Mouse (Mus musculus): ENCODE data around the gene Tecpr2. TPM values are rescaled to one million over a fixed set of nuclear protein-coding genes. Genes with fewer than 3 reads are reported as not detected.

Tecpr2 gene
- polyA plus RNA-seq, 1 experiment from 2014 or later: 4.1 TPM

DNA sequence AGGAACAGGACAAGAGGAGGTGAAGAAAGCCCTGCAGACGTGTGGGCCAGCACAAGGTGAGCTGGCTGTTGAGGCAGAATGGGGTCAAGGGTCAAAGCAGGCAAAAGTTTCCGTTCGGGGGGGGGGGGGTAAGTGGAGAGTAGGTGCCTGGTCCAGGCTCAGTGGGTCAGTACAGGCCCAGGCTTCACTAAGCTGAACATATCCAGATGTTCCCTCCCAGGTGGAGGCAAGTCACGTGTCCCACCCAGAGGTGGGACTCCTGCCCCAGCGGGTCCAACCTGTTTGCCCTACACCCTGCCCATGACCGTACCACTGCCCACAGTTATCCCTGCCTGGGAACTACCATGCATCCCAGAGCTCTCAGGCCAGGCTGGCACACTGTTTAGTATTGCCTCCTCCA lies 116.7 kb downstream of the Tecpr2 start:
- H3K27ac ChIP-seq (ENCODE audit: low read depth): peak overlapping the region; percentile 33; the same call in 1 of the 2 replicates
- H3K4me2 ChIP-seq (ENCODE audit: low read length): no peak overlapping the region
- no peaks in the 10 kb centered on the region for H3K27me3 ChIP-seq (replicated peaks; ENCODE audit: control insufficient read depth, insufficient read depth, low read length)
- ATAC-seq (replicated peaks; ENCODE audit: low FRiP score, low TSS enrichment, low read depth) (0 out of 2 replicates have a peak, but pooled peaks have one; percentile 0), DNase-seq (ENCODE audit: low spot score) (no peak)
- peaks cover 41% of the 10 kb centered on the region for H3K4me1 ChIP-seq (replicated peaks; ENCODE audit: control insufficient read depth, insufficient read depth, low read length)
- no peak overlapping the region for H3K4me3 ChIP-seq (ENCODE audit: low read depth, low read length)
- WGBS: 59% methylated on average over 6 of the region's 6 CpGs
- no peaks in the 10 kb centered on the region for H3K36me3 ChIP-seq (ENCODE audit: control insufficient read depth, insufficient read depth, low read length)
- H3K9me3 ChIP-seq (ENCODE audit: control insufficient read depth, low read length): no peaks in the 10 kb centered on the region
- H3K9ac ChIP-seq (ENCODE audit: low read length): no peak overlapping the region

GRCm38 (mm10) chr12:111006339-111006738 lies 117.3 kb downstream of the Tecpr2 start:
- DNase-seq (ENCODE audit: low spot score): no peak
- Histone ChIP-seq H3K4me3 (ENCODE audit: low read depth, low read length) (no peak overlapping the region), H3K27ac (ENCODE audit: low read depth) (peak overlapping the region; percentile 86; the same call in 1 of the 2 replicates), H3K9me3 (ENCODE audit: control insufficient read depth, low read length) (no peaks in the 10 kb centered on the region), H3K27me3 (replicated peaks; ENCODE audit: control insufficient read depth, insufficient read depth, low read length) (no peaks in the 10 kb centered on the region), H3K4me2 (ENCODE audit: low read length) (no peak overlapping the region), H3K4me1 (replicated peaks; ENCODE audit: control insufficient read depth, insufficient read depth, low read length) (peaks cover 42% of the 10 kb centered on the region), H3K36me3 (ENCODE audit: control insufficient read depth, insufficient read depth, low read length) (no peaks in the 10 kb centered on the region), H3K9ac (ENCODE audit: low read length) (no peak overlapping the region)
- WGBS: 26% methylated on average over 5 of the region's 5 CpGs
- ATAC-seq (replicated peaks; ENCODE audit: low FRiP score, low TSS enrichment, low read depth): peak; percentile 29

- ATAC-seq (replicated peaks; ENCODE audit: low FRiP score, low TSS enrichment, low read depth): peak; percentile 82
- Histone ChIP-seq H3K9ac (ENCODE audit: low read length) (no peak overlapping the region; the same call in 1 of the 2 replicates), H3K4me2 (ENCODE audit: low read length) (no peak overlapping the region)
Measured at GRCm38 (mm10) chr12:111007134-111008103, 118.4 kb downstream of the Tecpr2 start.

GRCm38 (mm10) chr12:111008500-111009490 lies 119.7 kb downstream of the Tecpr2 start:
- WGBS: 34% methylated on average over 11 of the region's 11 CpGs
- peak overlapping the region; percentile 86 for H3K27ac ChIP-seq (ENCODE audit: low read depth)
- H3K27me3 ChIP-seq (replicated peaks; ENCODE audit: control insufficient read depth, insufficient read depth, low read length): no peaks in the 10 kb centered on the region
- H3K4me1 ChIP-seq (replicated peaks; ENCODE audit: control insufficient read depth, insufficient read depth, low read length): peaks cover 45% of the 10 kb centered on the region
- peak; percentile 28; the same call in 1 of the 2 replicates for ATAC-seq (replicated peaks; ENCODE audit: low FRiP score, low TSS enrichment, low read depth)
- H3K36me3 ChIP-seq (ENCODE audit: control insufficient read depth, insufficient read depth, low read length): no peaks in the 10 kb centered on the region
- peak overlapping the region; percentile 7; the same call in 1 of the 2 replicates for H3K9ac ChIP-seq (ENCODE audit: low read length)
- DNase-seq (ENCODE audit: low spot score): no peak
- H3K4me3 ChIP-seq (ENCODE audit: low read depth, low read length): no peak overlapping the region
- no peaks in the 10 kb centered on the region for H3K9me3 ChIP-seq (ENCODE audit: control insufficient read depth, low read length)
- H3K4me2 ChIP-seq (ENCODE audit: low read length): 0 out of 2 replicates have a peak overlapping the region, but pooled peaks have one; percentile 4

More at GRCm38 (mm10) chr12:111007134-111008103, 118.4 kb downstream of the Tecpr2 start:
- H3K4me1 ChIP-seq (replicated peaks; ENCODE audit: control insufficient read depth, insufficient read depth, low read length): peaks cover 45% of the 10 kb centered on the region
- 55% methylated on average over 14 of the region's 14 CpGs for WGBS
- H3K27ac ChIP-seq (ENCODE audit: low read depth): peak overlapping the region; percentile 86
- peak; percentile 75 for DNase-seq (ENCODE audit: low spot score)
- H3K36me3 ChIP-seq (ENCODE audit: control insufficient read depth, insufficient read depth, low read length): no peaks in the 10 kb centered on the region
- no peak overlapping the region for H3K4me3 ChIP-seq (ENCODE audit: low read depth, low read length)
- no peaks in the 10 kb centered on the region for H3K27me3 ChIP-seq (replicated peaks; ENCODE audit: control insufficient read depth, insufficient read depth, low read length)
- no peaks in the 10 kb centered on the region for H3K9me3 ChIP-seq (ENCODE audit: control insufficient read depth, low read length)

- Histone ChIP-seq H3K4me1 (replicated peaks; ENCODE audit: control insufficient read depth, insufficient read depth, low read length) (peaks cover 45% of the 10 kb centered on the region), H3K36me3 (ENCODE audit: control insufficient read depth, insufficient read depth, low read length) (no peaks in the 10 kb centered on the region), H3K4me3 (ENCODE audit: low read depth, low read length) (no peak overlapping the region), H3K27me3 (replicated peaks; ENCODE audit: control insufficient read depth, insufficient read depth, low read length) (no peaks in the 10 kb centered on the region), H3K9me3 (ENCODE audit: control insufficient read depth, low read length) (no peaks in the 10 kb centered on the region), H3K9ac (ENCODE audit: low read length) (no peak overlapping the region), H3K27ac (ENCODE audit: low read depth) (0 out of 2 replicates have a peak overlapping the region, but pooled peaks have one; percentile 11), H3K4me2 (ENCODE audit: low read length) (no peak overlapping the region)
- 63% methylated on average over 6 of the region's 6 CpGs for WGBS
- ATAC-seq (replicated peaks; ENCODE audit: low FRiP score, low TSS enrichment, low read depth) (no peak), DNase-seq (ENCODE audit: low spot score) (no peak)
Measured at GRCm38 (mm10) chr12:111009615-111010257, 120.7 kb downstream of the Tecpr2 start.

DNA sequence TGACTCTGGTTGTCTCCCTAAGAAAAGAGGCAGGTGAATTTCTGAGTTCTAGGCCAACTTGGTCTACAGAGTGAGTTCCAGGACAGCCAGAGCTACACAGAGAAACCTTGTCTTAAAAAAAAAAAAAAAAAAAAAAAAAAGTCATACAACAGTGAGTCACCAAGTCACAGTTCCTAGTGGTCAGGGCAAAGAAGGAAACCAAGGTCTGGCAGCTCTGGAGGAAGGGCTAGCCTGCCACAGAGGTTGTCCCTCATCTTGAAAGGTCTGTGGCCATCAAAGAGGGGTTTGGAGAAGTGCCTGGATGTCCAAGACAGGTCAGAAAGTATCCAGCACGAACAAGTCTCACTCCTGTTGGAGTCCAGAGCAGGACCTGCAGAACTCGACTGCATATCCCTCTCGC lies 127.7 kb downstream of the Tecpr2 start:
- DNase-seq (ENCODE audit: low spot score) (no peak), ATAC-seq (replicated peaks; ENCODE audit: low FRiP score, low TSS enrichment, low read depth) (no peak)
- H3K27ac ChIP-seq (ENCODE audit: low read depth): no peak overlapping the region
- no peaks in the 10 kb centered on the region for H3K27me3 ChIP-seq (replicated peaks; ENCODE audit: control insufficient read depth, insufficient read depth, low read length)
- H3K36me3 ChIP-seq (ENCODE audit: control insufficient read depth, insufficient read depth, low read length): no peaks in the 10 kb centered on the region
- 83% methylated on average over 3 of the region's 3 CpGs for WGBS
- no peak overlapping the region for H3K4me3 ChIP-seq (ENCODE audit: low read depth, low read length)
- no peak overlapping the region for H3K4me2 ChIP-seq (ENCODE audit: low read length)
- no peak overlapping the region for H3K9ac ChIP-seq (ENCODE audit: low read length)
- no peaks in the 10 kb centered on the region for H3K9me3 ChIP-seq (ENCODE audit: control insufficient read depth, low read length)
- H3K4me1 ChIP-seq (replicated peaks; ENCODE audit: control insufficient read depth, insufficient read depth, low read length): peaks cover 5% of the 10 kb centered on the region

- Histone ChIP-seq H3K4me2 (ENCODE audit: low read length) (no peak overlapping the region), H3K9ac (ENCODE audit: low read length) (no peak overlapping the region), H3K4me3 (ENCODE audit: low read depth, low read length) (no peak overlapping the region), H3K4me1 (replicated peaks; ENCODE audit: control insufficient read depth, insufficient read depth, low read length) (peaks cover 5% of the 10 kb centered on the region), H3K9me3 (ENCODE audit: control insufficient read depth, low read length) (no peaks in the 10 kb centered on the region), H3K36me3 (ENCODE audit: control insufficient read depth, insufficient read depth, low read length) (no peaks in the 10 kb centered on the region), H3K27me3 (replicated peaks; ENCODE audit: control insufficient read depth, insufficient read depth, low read length) (no peaks in the 10 kb centered on the region), H3K27ac (ENCODE audit: low read depth) (no peak overlapping the region)
- 92% methylated on average over 11 of the region's 11 CpGs for WGBS
- no peak for ATAC-seq (replicated peaks; ENCODE audit: low FRiP score, low TSS enrichment, low read depth)
- no peak for DNase-seq (ENCODE audit: low spot score)
Measured at GRCm38 (mm10) chr12:111018068-111018467, 129.0 kb downstream of the Tecpr2 start.

DNA sequence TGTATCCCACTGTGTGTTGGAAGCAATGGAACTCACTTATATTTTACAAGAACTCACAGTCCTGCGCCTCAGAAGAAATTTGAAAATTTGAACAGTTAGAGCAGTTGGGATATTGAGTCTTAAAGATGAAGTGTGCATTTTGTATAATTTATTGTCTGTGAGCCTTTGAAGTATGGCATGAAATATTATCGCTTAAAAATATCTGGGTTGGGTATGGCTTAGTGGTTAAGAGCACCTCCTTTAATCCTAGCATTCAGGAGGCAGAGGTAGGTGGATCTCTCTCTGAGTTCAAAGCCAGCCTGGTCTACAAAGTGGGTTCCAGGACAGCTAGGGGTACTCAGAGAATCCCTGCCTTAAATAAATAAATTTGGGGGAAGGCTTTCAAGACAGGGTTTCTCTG lies 130.0 kb downstream of the Tecpr2 start:
- Histone ChIP-seq H3K4me1 (replicated peaks; ENCODE audit: control insufficient read depth, insufficient read depth, low read length) (peaks cover 5% of the 10 kb centered on the region), H3K9ac (ENCODE audit: low read length) (no peak overlapping the region), H3K4me2 (ENCODE audit: low read length) (no peak overlapping the region), H3K9me3 (ENCODE audit: control insufficient read depth, low read length) (no peaks in the 10 kb centered on the region), H3K4me3 (ENCODE audit: low read depth, low read length) (no peak overlapping the region), H3K27ac (ENCODE audit: low read depth) (no peak overlapping the region), H3K36me3 (ENCODE audit: control insufficient read depth, insufficient read depth, low read length) (no peaks in the 10 kb centered on the region), H3K27me3 (replicated peaks; ENCODE audit: control insufficient read depth, insufficient read depth, low read length) (no peaks in the 10 kb centered on the region)
- ATAC-seq (replicated peaks; ENCODE audit: low FRiP score, low TSS enrichment, low read depth) (no peak), DNase-seq (ENCODE audit: low spot score) (no peak)
- WGBS: 93% methylated on average over 2 of the region's 2 CpGs

Data from intestine, embryonic 14.5 days (tissue).